Comparison of ENCODE assay signal across 8 mouse cellular contexts in the genomic region with DNA sequence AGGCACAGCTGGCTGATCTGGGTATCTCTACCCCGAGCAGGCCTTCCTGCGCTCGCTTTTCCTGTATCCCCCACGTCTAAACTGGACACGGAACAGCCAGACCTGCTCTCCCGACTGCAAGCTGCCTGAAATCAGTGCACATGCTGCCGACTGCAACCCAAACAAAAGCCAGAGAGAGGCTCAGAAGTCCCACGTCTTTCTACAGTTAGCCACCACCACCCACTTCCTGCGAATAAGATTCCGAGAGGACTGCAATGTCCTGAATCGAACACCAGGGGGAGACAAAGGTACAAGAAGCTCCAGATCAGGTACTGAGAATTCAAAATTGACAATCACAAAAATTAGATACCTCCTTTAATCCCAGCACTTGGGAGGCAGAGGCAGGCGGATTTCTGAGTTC. TPM values are rescaled to one million over a fixed set of nuclear protein-coding genes. Genes with fewer than 3 reads are reported as not detected.
DNase-seq lines count a peak whose midpoint lies in the region; ATAC-seq and TF ChIP-seq lines count a peak whose summit lies in the region.

No protein-coding gene starts in this region.

- peak overlapping the region; percentile 70 for H3K9ac ChIP-seq in MEL (ENCODE audit: control insufficient read depth, low read depth, low read length, poor library complexity, severe bottlenecking)
- H3K9ac ChIP-seq in hindbrain, embryonic 11.5 days (ENCODE audit: low read depth, low read length), result no peak overlapping the region
- no peak overlapping the region for H3K9ac ChIP-seq in lung, postnatal 0 days (replicated peaks; ENCODE audit: low read depth)

- H3K4me2 ChIP-seq in hindbrain, embryonic 11.5 days (replicated peaks; ENCODE audit: low read depth, low read length), result peak overlapping the region; percentile 17; the same call in 1 of the 2 replicates
- peak overlapping the region; percentile 32; the same call in 1 of the 2 replicates for H3K4me2 ChIP-seq in lung, postnatal 0 days (replicated peaks; ENCODE audit: low read depth, low read length)

- no peak for ATAC-seq in hindbrain, embryonic 11.5 days (ENCODE audit: low FRiP score)
- ATAC-seq in lung, postnatal 0 days, result 0 out of 2 replicates have a peak, but pooled peaks have one; percentile 33

- no peaks in the 10 kb centered on the region for H3K36me3 ChIP-seq in MEL (ENCODE audit: control insufficient read depth in 1 of 2, insufficient read depth in 2 of 2, low read length in 2 of 2)
- H3K36me3 ChIP-seq in hindbrain, embryonic 11.5 days (ENCODE audit: control insufficient read depth, insufficient read depth, low read length), result no peaks in the 10 kb centered on the region
- no peaks in the 10 kb centered on the region for H3K36me3 ChIP-seq in lung, postnatal 0 days (ENCODE audit: insufficient read depth, low read length)

- H3K4me3 ChIP-seq in MEL (ENCODE audit: control insufficient read depth in 1 of 2, insufficient read depth in 1 of 2, low read depth in 2 of 2, low read length in 2 of 2), result peak overlapping the region; percentile 70 to 76
- H3K4me3 ChIP-seq in hindbrain, embryonic 11.5 days (ENCODE audit: low read depth, low read length), result no peak overlapping the region
- no peak overlapping the region for H3K4me3 ChIP-seq in lung, postnatal 0 days (ENCODE audit: low read depth, low read length)

- 26% methylated on average over 12 of the region's 12 CpGs for WGBS in hindbrain, embryonic 11.5 days
- WGBS in lung, postnatal 0 days, result 21% methylated on average over 12 of the region's 12 CpGs

- no peaks in the 10 kb centered on the region for H3K4me1 ChIP-seq in MEL (ENCODE audit: control insufficient read depth in 1 of 2, insufficient read depth in 2 of 2, low read length in 2 of 2)
- no peaks in the 10 kb centered on the region for H3K4me1 ChIP-seq in hindbrain, embryonic 11.5 days (replicated peaks; ENCODE audit: control insufficient read depth, insufficient read depth, low read length)
- H3K4me1 ChIP-seq in lung, postnatal 0 days (ENCODE audit: insufficient read depth, low read depth, low read length), result no peaks in the 10 kb centered on the region

- H3K79me2 ChIP-seq in MEL (ENCODE audit: control insufficient read depth, insufficient read depth, low read length, poor library complexity), result no peaks in the 10 kb centered on the region

- TF ChIP-seq RAD21 in MEL (IDR thresholded peaks at IDR 0.05; ENCODE audit: low read depth, low read length), result peak; percentile 85

- no peak overlapping the region for H3K27ac ChIP-seq in MEL (ENCODE audit: control insufficient read depth, low read depth, low read length)
- no peak overlapping the region for H3K27ac ChIP-seq in hindbrain, embryonic 11.5 days (ENCODE audit: low read depth, low read length)
- no peak overlapping the region for H3K27ac ChIP-seq in lung, postnatal 0 days (ENCODE audit: low read length)

- no peak for TF ChIP-seq EP300 in MEL (IDR thresholded peaks at IDR 0.05; ENCODE audit: low read depth in 1 of 2, low read length in 2 of 2)
- no peak for TF ChIP-seq EP300 in lung, postnatal 0 days (IDR thresholded peaks at IDR 0.05)

- TF ChIP-seq POLR2A in MEL (IDR thresholded peaks at IDR 0.05; ENCODE audit: control insufficient read depth in 1 of 2, insufficient read depth in 1 of 2, low read depth in 1 of 2, low read length in 2 of 2, poor library complexity in 1 of 2), result no peak

- no peaks in the 10 kb centered on the region for H3K9me3 ChIP-seq in MEL (replicated peaks; ENCODE audit: insufficient read depth, low read length)
- no peaks in the 10 kb centered on the region for H3K9me3 ChIP-seq in hindbrain, embryonic 11.5 days (ENCODE audit: control insufficient read depth, low read length)
- H3K9me3 ChIP-seq in lung, postnatal 0 days (ENCODE audit: low read length), result no peaks in the 10 kb centered on the region

- DNase-seq in MEL (ENCODE audit: low read depth, low spot score), result peak; percentile 90
- peak; percentile 65 for DNase-seq in c-Kit-negative CD71-positive TER-119-positive erythroid progenitor cells, embryonic 14.5 days (ENCODE audit: low read depth, low spot score)
- DNase-seq in forelimb bud, embryonic 11.5 days (ENCODE audit: low read depth, low spot score), result peak; percentile 81
- DNase-seq in hindbrain, embryonic 11.5 days (ENCODE audit: low spot score), result peak; percentile 85
- DNase-seq in layer of hippocampus, postnatal 14 days (ENCODE audit: low spot score in 2 of 2), result peak; percentile 73 to 80
- DNase-seq in lung, postnatal 0 days (ENCODE audit: low spot score), result peak; percentile 83
- DNase-seq in retina, embryonic 14.5 days (ENCODE audit: low spot score), result peak; percentile 86
- peak; percentile 78 for DNase-seq in thymus, postnatal 25 days

- no peaks in the 10 kb centered on the region for H3K27me3 ChIP-seq in MEL (ENCODE audit: control insufficient read depth in 1 of 2, insufficient read depth in 2 of 2, low read length in 2 of 2)
- no peaks in the 10 kb centered on the region; the same call in 1 of the 2 replicates for H3K27me3 ChIP-seq in hindbrain, embryonic 11.5 days (ENCODE audit: control insufficient read depth, insufficient read depth, low read length)
- H3K27me3 ChIP-seq in lung, postnatal 0 days (replicated peaks; ENCODE audit: insufficient read depth, low read length), result no peaks in the 10 kb centered on the region

- TF ChIP-seq CTCF in MEL (IDR thresholded peaks at IDR 0.05 in 2 of 3, conservative IDR thresholded peaks at IDR 0.05 in 1 of 3; ENCODE audit: control insufficient read depth in 1 of 3, insufficient read depth in 1 of 3, low read depth in 2 of 3, low read length in 3 of 3, poor library complexity in 1 of 3, severe bottlenecking in 1 of 3), result peak; percentile 58 to 86 (median 85)
- TF ChIP-seq CTCF in lung, postnatal 0 days (IDR thresholded peaks at IDR 0.05), result peak; percentile 86

TF ChIP-seq in MEL, 35 proteins besides CTCF, POLR2A, EP300 and RAD21 (continues in another document):
- TF ChIP-seq ZNF384 (IDR thresholded peaks at IDR 0.05; ENCODE audit: low read depth, low read length), result peak; percentile 25; the same call in 1 of the 2 replicates
- peak; percentile 21; the same call in 1 of the 2 replicates for TF ChIP-seq HCFC1 (IDR thresholded peaks at IDR 0.05; ENCODE audit: low read depth, low read length)
- no peak for TF ChIP-seq CHD2 (IDR thresholded peaks at IDR 0.05; ENCODE audit: low read length)
- no peak for TF ChIP-seq MAFK (IDR thresholded peaks at IDR 0.05; ENCODE audit: borderline replicate concordance, low read depth, low read length)
- TF ChIP-seq USF2 (IDR thresholded peaks at IDR 0.05; ENCODE audit: borderline replicate concordance in 1 of 2, insufficient read depth in 1 of 2, low read depth in 1 of 2, low read length in 2 of 2), result no peak
- TF ChIP-seq ELF1 (IDR thresholded peaks at IDR 0.05; ENCODE audit: low read depth, low read length), result peak; percentile 42
- no peak for TF ChIP-seq NRF1 (IDR thresholded peaks at IDR 0.05; ENCODE audit: insufficient read depth, low read depth, low read length, poor library complexity, severe bottlenecking)
- TF ChIP-seq ZMIZ1 (IDR thresholded peaks at IDR 0.05; ENCODE audit: low read depth, low read length), result no peak
- TF ChIP-seq UBTF (IDR thresholded peaks at IDR 0.05; ENCODE audit: borderline replicate concordance, insufficient read depth, low read depth, low read length), result no peak
- no peak for TF ChIP-seq MAX (IDR thresholded peaks at IDR 0.05; ENCODE audit: low read length)
- TF ChIP-seq TAL1 (IDR thresholded peaks at IDR 0.05; ENCODE audit: low read length), result no peak
- TF ChIP-seq BHLHE40 (IDR thresholded peaks at IDR 0.05; ENCODE audit: borderline replicate concordance, low read depth, low read length), result 0 out of 2 replicates have a peak, but pooled peaks have one; percentile 26
- no peak for TF ChIP-seq ZKSCAN1 (IDR thresholded peaks at IDR 0.05; ENCODE audit: low read depth, low read length)
- no peak for TF ChIP-seq MAZ (IDR thresholded peaks at IDR 0.05; ENCODE audit: low read depth, low read length)
- TF ChIP-seq ETS1 (IDR thresholded peaks at IDR 0.05; ENCODE audit: low read depth, low read length), result no peak
- no peak for TF ChIP-seq RCOR1 (IDR thresholded peaks at IDR 0.05; ENCODE audit: low read depth, low read length)
- TF ChIP-seq SIN3A (IDR thresholded peaks at IDR 0.05; ENCODE audit: low read length), result peak; percentile 66
- no peak for TF ChIP-seq POLR2AphosphoS5 (IDR thresholded peaks at IDR 0.05; ENCODE audit: borderline replicate concordance, low read depth, low read length)
- TF ChIP-seq JUND (IDR thresholded peaks at IDR 0.05; ENCODE audit: low read depth, low read length), result no peak
- TF ChIP-seq USF1 (IDR thresholded peaks at IDR 0.05; ENCODE audit: low read depth, low read length), result no peak
- peak; percentile 91 for TF ChIP-seq SMC3 (IDR thresholded peaks at IDR 0.05; ENCODE audit: low read depth, low read length)
- TF ChIP-seq MXI1 (IDR thresholded peaks at IDR 0.05; ENCODE audit: low read depth, low read length), result no peak
- no peak for TF ChIP-seq TCF12 (IDR thresholded peaks at IDR 0.05; ENCODE audit: low read depth, low read length)
- no peak for TF ChIP-seq NELFE (IDR thresholded peaks at IDR 0.05; ENCODE audit: low read depth, low read length)
- TF ChIP-seq TBP (IDR thresholded peaks at IDR 0.05; ENCODE audit: low read depth, low read length), result no peak; the same call in 1 of the 2 replicates
- no peak for TF ChIP-seq MYB (IDR thresholded peaks at IDR 0.05; ENCODE audit: low read depth, low read length)
- TF ChIP-seq CHD1 (IDR thresholded peaks at IDR 0.05; ENCODE audit: low read depth, low read length), result no peak
- no peak for TF ChIP-seq POLR2AphosphoS2 (IDR thresholded peaks at IDR 0.05; ENCODE audit: low read length)

RNA-seq across cellular contexts. Expression of a gene that starts 13.8 kb away (rescaled TPM):
- 67.2 and 72.8 TPM in 2 replicates for total RNA-seq in MEL (2012; rRNA removed)
- 100 to 1,000 TPM in 1 of 2 experiments, not detected in 1; 181 TPM for polyA plus RNA-seq in MEL (2012; ENCODE audit: insufficient read depth in 1 of 2, insufficient read length in 2 of 2, low read depth in 1 of 2, low replicate concordance in 2 of 2, missing spikeins in 1 of 2)
- 48.2 and 51.0 TPM in 2 replicates for polyA plus RNA-seq in hindbrain, embryonic 11.5 days (2014; fragmentation: Nextera tagmentation; extraction: Ambion mirVana)
- total RNA-seq in layer of hippocampus, postnatal 14 days (2021), result 10 to 100 TPM; 27.4 to 30.7 TPM
- 16.2 and 18.9 TPM in 2 replicates for polyA plus RNA-seq in lung, postnatal 0 days (2015; fragmentation: Nextera tagmentation; extraction: Ambion mirVana)

RNA-seq across cellular contexts. Expression of a gene that starts 13.8 kb away (rescaled TPM):
- total RNA-seq in MEL (2012; rRNA removed), result 11.6 and 16.3 TPM in 2 replicates
- polyA plus RNA-seq in MEL (2012; ENCODE audit: insufficient read depth in 1 of 2, insufficient read length in 2 of 2, low read depth in 1 of 2, low replicate concordance in 2 of 2, missing spikeins in 1 of 2), result 100 to 1,000 TPM in 1 of 2 experiments, 10 to 100 TPM in 1; 52.9 to 285 TPM
- polyA plus RNA-seq in hindbrain, embryonic 11.5 days (2014; fragmentation: Nextera tagmentation; extraction: Ambion mirVana), result 26.0 and 30.3 TPM in 2 replicates
- total RNA-seq in layer of hippocampus, postnatal 14 days (2021), result 10 to 100 TPM; 21.7 to 24.2 TPM
- polyA plus RNA-seq in lung, postnatal 0 days (2015; fragmentation: Nextera tagmentation; extraction: Ambion mirVana), result 7.3 and 7.4 TPM in 2 replicates

Comparison
In these comparisons a context has a peak if more than half of its experiments do, and no peak if none do; other contexts are left out.
1. H3K4me3 ChIP-seq: peak in MEL (2 of 2); none in hindbrain, embryonic 11.5 days (single experiment) and lung, postnatal 0 days (single experiment).
2. Peak in every context shown above with its lines, with median percentiles within 50 percentile points of each other: DNase-seq.